Mouse (Mus musculus): Measurements from ENCODE around the gene Ada. TPM values are rescaled to one million over a fixed set of nuclear protein-coding genes. Genes with fewer than 3 reads are reported as not detected.
"Not testable (repeated sequence)": the region's sequence is repeated elsewhere in the genome, so short reads cannot be mapped to it uniquely, and the experiment has no call there.

Gene Ada
- polyA plus RNA-seq, 1 experiment from 2014 or later: 9.7 TPM

DNA sequence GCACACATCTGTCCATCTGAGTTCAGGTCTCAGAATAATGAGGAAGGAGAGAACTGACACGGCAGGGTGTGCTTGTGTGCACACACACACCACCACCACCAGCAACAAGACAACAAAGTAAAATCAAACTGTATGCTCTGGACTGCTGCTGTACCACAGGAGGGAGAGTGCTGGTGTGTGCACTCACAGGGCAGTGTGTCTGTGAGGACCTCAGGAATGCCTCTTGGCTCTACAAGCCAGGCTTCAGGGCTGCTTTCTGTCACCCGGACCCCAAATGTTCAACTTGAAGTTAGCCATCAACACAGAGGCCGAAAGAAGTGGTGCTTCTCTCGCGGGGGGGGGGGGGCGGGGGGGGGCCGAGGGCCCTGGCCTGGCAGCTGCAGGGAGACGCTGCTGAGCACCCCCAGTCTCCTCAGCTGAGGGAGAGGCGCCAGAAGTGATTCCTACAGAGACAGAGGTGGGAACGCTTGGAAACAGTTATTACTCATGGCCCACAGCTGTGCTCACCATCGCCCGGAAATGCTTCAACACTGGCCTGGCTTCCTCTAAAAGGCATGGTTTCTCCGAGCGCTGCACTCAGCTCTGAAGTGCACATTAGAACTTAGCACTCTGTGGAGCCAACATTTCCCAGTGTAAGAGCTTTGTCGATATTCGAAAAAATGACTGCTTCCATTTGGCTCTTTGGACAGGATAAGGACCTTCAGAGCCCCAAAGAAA lies 52.1 kb downstream of the Ada start:
- H3K4me1 ChIP-seq (ENCODE audit: control insufficient read depth, insufficient read depth, low read length): peaks cover 21% of the 10 kb centered on the region
- H3K4me2 ChIP-seq (replicated peaks; ENCODE audit: low read depth, low read length): no peak overlapping the region
- 47% methylated on average over 11 of the region's 16 CpGs for WGBS
- H3K4me3 ChIP-seq (ENCODE audit: low read length): no peak overlapping the region
- ATAC-seq (ENCODE audit: low FRiP score, low TSS enrichment): no peak
- no peaks in the 10 kb centered on the region for H3K9me3 ChIP-seq (ENCODE audit: control insufficient read depth, low read length)
- peak overlapping the region; percentile 20; the same call in 1 of the 2 replicates for H3K27ac ChIP-seq (ENCODE audit: low read depth, low read length)
- H3K9ac ChIP-seq (ENCODE audit: low read depth, low read length): no peak overlapping the region
- H3K27me3 ChIP-seq (ENCODE audit: control insufficient read depth, insufficient read depth, low read length): no peaks in the 10 kb centered on the region
- H3K36me3 ChIP-seq (ENCODE audit: control insufficient read depth, insufficient read depth, low read length): no peaks in the 10 kb centered on the region

DNA sequence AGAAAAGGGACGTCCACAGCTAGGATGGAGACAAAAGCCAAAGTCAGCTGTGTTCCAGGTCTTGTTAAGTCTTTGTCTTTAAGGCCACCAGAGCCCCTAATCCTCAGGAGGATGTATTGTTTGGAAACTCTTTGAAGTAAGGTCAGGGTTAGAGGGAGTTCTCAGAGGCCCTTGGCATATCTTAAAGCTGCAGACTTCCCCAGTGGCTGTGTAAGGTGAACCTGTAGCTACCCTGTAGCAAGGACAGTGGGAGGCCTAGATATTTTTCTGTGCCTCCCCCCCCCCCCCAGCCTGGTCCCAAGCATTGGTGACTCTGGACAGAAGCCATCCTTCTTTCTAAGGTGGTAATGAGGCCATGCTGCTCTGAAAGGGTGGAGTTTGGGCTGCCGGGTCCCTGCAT lies 53.3 kb downstream of the Ada start:
- no peak overlapping the region for H3K4me3 ChIP-seq (ENCODE audit: low read length)
- no peaks in the 10 kb centered on the region for H3K36me3 ChIP-seq (ENCODE audit: control insufficient read depth, insufficient read depth, low read length)
- 0 out of 2 replicates have a peak overlapping the region, but pooled peaks have one; percentile 30 for H3K27ac ChIP-seq (ENCODE audit: low read depth, low read length)
- H3K4me1 ChIP-seq (ENCODE audit: control insufficient read depth, insufficient read depth, low read length): peaks cover 26% of the 10 kb centered on the region
- H3K4me2 ChIP-seq (replicated peaks; ENCODE audit: low read depth, low read length): no peak overlapping the region
- no peaks in the 10 kb centered on the region for H3K9me3 ChIP-seq (ENCODE audit: control insufficient read depth, low read length)
- H3K9ac ChIP-seq (ENCODE audit: low read depth, low read length): no peak overlapping the region
- no peak for ATAC-seq (ENCODE audit: low FRiP score, low TSS enrichment)
- no peaks in the 10 kb centered on the region for H3K27me3 ChIP-seq (ENCODE audit: control insufficient read depth, insufficient read depth, low read length)
- 43% methylated on average over 2 of the region's 2 CpGs for WGBS

DNA sequence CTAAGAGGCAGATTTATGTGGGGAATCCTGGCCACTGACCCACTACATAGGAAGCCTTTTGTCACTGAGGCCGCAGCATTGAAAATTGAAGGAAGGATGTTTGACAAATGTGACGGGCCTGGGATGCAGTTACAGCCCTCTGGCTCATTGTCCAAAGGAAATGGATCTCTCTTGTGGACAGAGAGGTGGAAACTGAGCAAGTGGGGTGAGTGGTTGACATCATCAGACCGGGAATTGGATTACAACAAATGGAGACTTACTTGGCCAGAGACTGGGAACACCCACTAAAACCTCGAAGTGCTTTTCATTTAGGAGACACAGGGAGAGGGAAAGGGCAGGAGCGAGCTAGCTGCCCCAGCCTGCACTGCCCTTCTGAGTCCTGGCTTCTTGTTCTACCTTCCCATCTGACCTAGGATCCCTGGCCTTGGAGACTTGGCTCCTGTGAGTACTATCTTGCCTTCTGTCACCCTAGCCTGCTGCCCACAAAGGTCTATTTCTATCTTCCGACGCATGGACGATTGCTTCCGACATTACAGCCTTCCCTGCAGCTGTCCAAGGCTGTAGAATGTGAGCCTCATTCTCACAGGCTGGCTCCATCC lies 56.2 kb downstream of the Ada start:
- Histone ChIP-seq H3K4me1 (ENCODE audit: control insufficient read depth, insufficient read depth, low read length) (peaks cover 32% of the 10 kb centered on the region), H3K36me3 (ENCODE audit: control insufficient read depth, insufficient read depth, low read length) (no peaks in the 10 kb centered on the region), H3K27ac (ENCODE audit: low read depth, low read length) (peak overlapping the region; percentile 90), H3K4me2 (replicated peaks; ENCODE audit: low read depth, low read length) (peak overlapping the region; percentile 22), H3K4me3 (ENCODE audit: low read length) (peak overlapping the region; percentile 11; the same call in 1 of the 2 replicates), H3K9ac (ENCODE audit: low read depth, low read length) (0 out of 2 replicates have a peak overlapping the region, but pooled peaks have one; percentile 32), H3K9me3 (ENCODE audit: control insufficient read depth, low read length) (no peaks in the 10 kb centered on the region), H3K27me3 (ENCODE audit: control insufficient read depth, insufficient read depth, low read length) (no peaks in the 10 kb centered on the region)
- peak; percentile 42; the same call in 1 of the 2 replicates for ATAC-seq (ENCODE audit: low FRiP score, low TSS enrichment)
- 22% methylated on average over 9 of the region's 9 CpGs for WGBS

DNA sequence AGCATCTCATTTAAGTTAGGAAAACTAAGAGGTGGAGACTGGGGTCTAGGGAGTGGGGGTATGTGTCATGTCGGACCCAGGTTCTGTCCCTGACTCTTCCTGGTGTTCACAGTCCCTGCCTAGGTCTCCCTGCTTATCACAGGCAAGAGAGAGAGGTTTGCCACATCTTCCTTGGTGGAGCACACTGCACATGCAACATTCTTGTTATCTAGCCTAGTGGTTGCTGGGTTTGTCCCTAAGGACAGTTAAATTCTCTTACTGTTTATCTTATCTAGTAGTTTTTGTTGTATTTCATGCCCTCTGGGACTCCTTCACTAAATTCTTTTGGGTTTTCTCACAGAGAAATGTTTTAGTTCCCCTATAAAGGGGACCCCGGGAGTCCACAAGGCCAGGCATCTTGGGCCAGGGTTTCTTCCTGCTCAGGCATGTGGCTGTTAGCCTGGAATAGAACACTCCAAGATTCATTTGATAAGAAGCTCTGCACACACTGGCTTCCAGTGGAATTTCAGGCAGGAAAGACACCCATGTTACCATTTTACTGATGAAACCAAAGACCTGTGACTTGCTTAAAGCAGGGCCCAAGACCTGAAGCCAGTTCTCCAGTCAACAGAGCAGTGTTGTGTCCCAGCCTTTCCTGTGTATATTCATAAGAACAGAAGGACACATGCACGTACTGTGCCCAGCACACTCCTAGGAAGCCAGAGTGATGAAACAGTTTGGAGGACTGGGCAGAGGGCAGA lies 57.0 kb downstream of the Ada start:
- H3K4me2 ChIP-seq (replicated peaks; ENCODE audit: low read depth, low read length): no peak overlapping the region
- no peak for ATAC-seq (ENCODE audit: low FRiP score, low TSS enrichment)
- H3K9ac ChIP-seq (ENCODE audit: low read depth, low read length): no peak overlapping the region
- no peak overlapping the region for H3K4me3 ChIP-seq (ENCODE audit: low read length)
- H3K36me3 ChIP-seq (ENCODE audit: control insufficient read depth, insufficient read depth, low read length): no peaks in the 10 kb centered on the region
- H3K4me1 ChIP-seq (ENCODE audit: control insufficient read depth, insufficient read depth, low read length): peaks cover 30% of the 10 kb centered on the region
- 45% methylated on average over 3 of the region's 3 CpGs for WGBS
- peak overlapping the region; percentile 80 for H3K27ac ChIP-seq (ENCODE audit: low read depth, low read length)
- no peaks in the 10 kb centered on the region for H3K27me3 ChIP-seq (ENCODE audit: control insufficient read depth, insufficient read depth, low read length)
- no peaks in the 10 kb centered on the region for H3K9me3 ChIP-seq (ENCODE audit: control insufficient read depth, low read length)

DNA sequence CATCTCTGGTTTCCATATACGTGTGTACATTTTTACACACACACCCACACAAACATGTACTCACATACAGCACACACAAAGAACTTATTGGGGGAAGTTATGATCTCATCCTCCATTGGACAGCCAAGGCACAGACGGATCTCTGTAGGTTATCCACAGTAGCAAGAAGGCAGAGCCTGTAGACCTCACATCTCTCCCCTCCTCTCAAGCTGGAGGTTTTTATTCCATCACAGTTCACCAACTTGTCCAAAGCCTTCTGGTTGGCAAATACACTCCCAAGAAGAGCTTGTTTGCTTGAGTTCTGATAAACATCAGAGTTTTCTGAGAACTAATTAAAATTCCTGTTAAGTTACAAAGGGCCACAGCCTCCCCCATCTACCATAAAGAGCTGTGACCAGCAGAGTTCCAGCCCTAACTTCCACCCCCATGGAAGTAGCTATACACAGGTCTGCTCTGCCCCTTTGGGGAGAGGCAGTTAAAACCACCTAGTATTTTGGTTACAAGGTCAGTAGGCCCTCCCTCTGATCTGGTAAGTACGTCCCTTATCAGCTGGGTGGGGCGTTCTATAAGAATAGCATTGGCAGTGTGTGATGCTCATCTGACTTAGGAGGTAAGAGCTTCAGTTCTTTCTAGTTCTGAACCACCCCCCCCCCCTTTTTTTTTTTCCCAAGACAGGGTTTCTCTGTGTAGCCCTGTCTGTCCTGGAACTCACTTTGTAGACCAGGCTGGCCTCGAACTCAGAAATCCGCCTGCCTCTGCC lies 58.0 kb downstream of the Ada start:
- WGBS: 80% methylated on average over 6 of the region's 6 CpGs
- H3K27ac ChIP-seq (ENCODE audit: low read depth, low read length): 0 out of 2 replicates have a peak overlapping the region, but pooled peaks have one; percentile 80

DNA sequence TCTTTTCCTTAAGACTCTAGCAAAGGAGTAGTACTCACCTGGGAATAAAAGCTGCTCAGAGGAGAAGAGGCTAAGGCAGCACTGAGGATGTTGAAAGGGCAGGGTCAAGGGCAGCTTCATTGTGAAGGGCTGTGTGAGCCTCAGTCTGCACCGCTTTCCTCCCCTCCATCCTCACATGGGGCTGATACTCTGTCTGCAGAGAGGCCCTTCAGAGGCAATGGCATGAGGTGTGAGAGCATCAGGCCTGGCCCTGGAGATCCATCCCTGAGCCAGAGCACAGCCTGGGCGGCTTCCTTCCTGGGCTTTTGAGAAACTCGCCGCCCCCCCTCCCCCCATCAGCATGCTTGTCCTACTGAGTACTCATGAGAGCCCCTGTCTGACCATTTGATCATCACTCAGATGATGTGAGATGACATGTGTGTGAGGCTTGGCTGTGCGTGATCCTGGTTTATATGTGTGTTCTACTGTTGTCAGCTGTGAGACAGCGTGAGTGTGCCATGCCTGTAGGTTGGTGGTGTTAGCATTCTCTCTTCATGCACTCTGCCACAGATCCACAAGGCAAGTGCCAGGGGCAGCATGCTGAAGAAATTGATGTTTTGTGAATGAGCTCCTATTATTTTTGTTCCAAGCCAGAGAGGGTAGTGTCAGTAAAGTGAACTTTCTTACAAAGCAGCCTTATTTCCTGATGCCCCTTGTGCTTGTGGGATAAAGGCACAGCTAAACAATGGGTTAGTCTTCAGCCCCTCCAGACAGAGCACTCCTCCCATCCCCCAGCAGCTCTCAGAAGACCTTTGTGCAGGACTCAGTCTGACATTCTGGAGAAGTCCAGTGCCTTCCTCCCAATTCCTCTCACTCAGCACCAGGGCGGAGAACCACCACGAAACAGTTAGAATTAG lies 59.4 kb downstream of the Ada start:
- Histone ChIP-seq H3K9me3 (ENCODE audit: control insufficient read depth, low read length) (no peaks in the 10 kb centered on the region), H3K4me2 (replicated peaks; ENCODE audit: low read depth, low read length) (no peak overlapping the region), H3K4me1 (ENCODE audit: control insufficient read depth, insufficient read depth, low read length) (peaks cover 29% of the 10 kb centered on the region), H3K27ac (ENCODE audit: low read depth, low read length) (0 out of 2 replicates have a peak overlapping the region, but pooled peaks have one; percentile 4), H3K9ac (ENCODE audit: low read depth, low read length) (0 out of 2 replicates have a peak overlapping the region, but pooled peaks have one; percentile 18), H3K4me3 (ENCODE audit: low read length) (no peak overlapping the region), H3K36me3 (ENCODE audit: control insufficient read depth, insufficient read depth, low read length) (no peaks in the 10 kb centered on the region), H3K27me3 (ENCODE audit: control insufficient read depth, insufficient read depth, low read length) (no peaks in the 10 kb centered on the region)
- 78% methylated on average over 8 of the region's 8 CpGs for WGBS
- no peak; the same call in 1 of the 2 replicates for ATAC-seq (ENCODE audit: low FRiP score, low TSS enrichment)

More for the DNA sequence above, 58.0 kb downstream of the Ada start:
- Histone ChIP-seq H3K27me3 (ENCODE audit: control insufficient read depth, insufficient read depth, low read length) (no peaks in the 10 kb centered on the region), H3K36me3 (ENCODE audit: control insufficient read depth, insufficient read depth, low read length) (no peaks in the 10 kb centered on the region), H3K4me3 (ENCODE audit: low read length) (no peak overlapping the region), H3K9me3 (ENCODE audit: control insufficient read depth, low read length) (no peaks in the 10 kb centered on the region), H3K9ac (ENCODE audit: low read depth, low read length) (no peak overlapping the region), H3K4me2 (replicated peaks; ENCODE audit: low read depth, low read length) (no peak overlapping the region), H3K4me1 (ENCODE audit: control insufficient read depth, insufficient read depth, low read length) (peaks cover 30% of the 10 kb centered on the region)
- no peak for ATAC-seq (ENCODE audit: low FRiP score, low TSS enrichment)

DNA sequence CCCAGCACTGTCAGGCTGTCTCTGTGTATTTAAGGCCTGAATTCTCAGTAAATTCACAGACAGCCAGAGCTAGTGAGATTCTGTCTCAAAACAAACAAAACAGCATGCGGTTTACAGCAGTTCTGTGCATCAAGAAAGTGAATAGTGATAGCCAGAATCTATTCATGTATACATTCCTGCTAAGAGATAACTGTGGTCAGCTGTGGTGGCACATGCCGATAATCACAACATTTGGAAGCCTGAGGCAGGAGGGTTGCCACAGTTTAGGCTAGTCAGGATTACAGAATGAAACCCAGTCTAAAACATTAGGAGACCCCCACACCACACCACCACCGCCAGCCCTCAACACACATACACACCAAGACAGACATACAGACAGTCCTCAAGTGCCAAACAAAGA lies 60.3 kb downstream of the Ada start:
- Histone ChIP-seq H3K9me3 (ENCODE audit: control insufficient read depth, low read length) (no peaks in the 10 kb centered on the region), H3K27me3 (ENCODE audit: control insufficient read depth, insufficient read depth, low read length) (no peaks in the 10 kb centered on the region), H3K36me3 (ENCODE audit: control insufficient read depth, insufficient read depth, low read length) (no peaks in the 10 kb centered on the region), H3K4me1 (ENCODE audit: control insufficient read depth, insufficient read depth, low read length) (peaks cover 35% of the 10 kb centered on the region), H3K9ac (ENCODE audit: low read depth, low read length) (no peak overlapping the region), H3K4me3 (ENCODE audit: low read length) (no peak overlapping the region), H3K4me2 (replicated peaks; ENCODE audit: low read depth, low read length) (no peak overlapping the region), H3K27ac (ENCODE audit: low read depth, low read length) (no peak overlapping the region)
- ATAC-seq (ENCODE audit: low FRiP score, low TSS enrichment): no peak
- 80% methylated on average over 3 of the region's 3 CpGs for WGBS

DNA sequence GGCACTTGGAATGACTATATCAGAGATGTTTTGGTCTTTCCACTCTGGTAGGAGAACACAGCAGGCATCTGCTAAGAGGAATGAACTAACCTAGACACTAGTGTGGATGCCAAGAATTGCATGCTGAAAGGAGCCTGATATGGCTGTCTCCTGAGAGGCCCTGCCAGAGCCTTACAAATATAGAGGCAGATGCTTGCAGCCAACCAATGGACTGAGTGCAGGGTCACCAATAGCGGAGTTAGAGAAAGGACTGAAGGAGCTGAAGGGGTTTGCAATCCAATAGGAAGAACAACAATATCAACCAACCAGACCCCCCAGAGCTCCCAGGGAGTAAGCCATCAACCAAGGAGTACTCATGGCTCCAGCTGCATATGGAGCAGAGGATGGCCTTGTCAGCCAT lies 61.7 kb downstream of the Ada start:
- H3K4me1 ChIP-seq (ENCODE audit: control insufficient read depth, insufficient read depth, low read length): peaks cover 27% of the 10 kb centered on the region
- H3K36me3 ChIP-seq (ENCODE audit: control insufficient read depth, insufficient read depth, low read length); H3K9me3 ChIP-seq (ENCODE audit: control insufficient read depth, low read length); H3K4me3 ChIP-seq (ENCODE audit: low read length); H3K9ac ChIP-seq (ENCODE audit: low read depth, low read length); H3K4me2 ChIP-seq (replicated peaks; ENCODE audit: low read depth, low read length); ATAC-seq (ENCODE audit: low FRiP score, low TSS enrichment); H3K27ac ChIP-seq (ENCODE audit: low read depth, low read length); H3K27me3 ChIP-seq (ENCODE audit: control insufficient read depth, insufficient read depth, low read length): not testable (repeated sequence)
- WGBS: 95% methylated on average over 1 of the region's 1 CpGs

Measured in kidney, embryonic 14.5 days (tissue).